7 mouse cellular contexts compared by ENCODE assay signal in the genomic region with DNA sequence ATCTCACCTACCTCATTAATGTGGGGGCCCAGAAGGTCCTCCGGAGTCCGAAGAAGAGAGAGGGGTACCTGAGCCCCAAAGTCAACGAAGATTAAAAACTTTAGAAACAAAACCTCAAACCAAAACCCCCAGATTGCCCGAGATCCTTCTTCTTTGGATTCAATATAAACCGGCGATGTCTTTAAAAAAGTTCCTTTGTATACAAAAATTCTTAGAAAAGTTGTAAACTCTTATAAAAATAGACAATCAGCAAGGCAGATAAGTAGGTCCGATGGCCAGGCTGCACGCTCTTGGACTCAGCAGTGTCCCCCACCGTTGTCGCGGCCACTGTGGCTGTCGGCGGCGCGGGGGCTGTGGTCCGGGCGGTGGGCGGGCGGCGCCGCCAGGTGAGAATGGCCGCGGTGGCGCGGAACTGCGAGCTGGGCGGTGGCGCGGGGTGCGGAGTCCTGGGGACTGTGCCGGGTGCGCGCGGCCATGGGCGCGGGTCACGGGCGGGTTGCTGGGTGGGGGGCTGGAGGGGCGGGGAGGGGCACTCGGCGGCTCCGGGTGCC. TPM values are rescaled to one million over a fixed set of nuclear protein-coding genes. Genes with fewer than 3 reads are reported as not detected.
DNase-seq lines count a peak whose midpoint lies in the region; ATAC-seq lines count a peak whose summit lies in the region.

No protein-coding gene starts in this region.

- peak overlapping the region; percentile 53; the same call in 1 of the 2 replicates for H3K27ac ChIP-seq in lung, embryonic 16.5 days (ENCODE audit: low read length)
- H3K27ac ChIP-seq in forebrain, embryonic 14.5 days (ENCODE audit: low read depth, low read length): no peak overlapping the region
- no peak overlapping the region for H3K27ac ChIP-seq in liver, embryonic 12.5 days
- peak overlapping the region; percentile 69 for H3K27ac ChIP-seq in stomach, embryonic 14.5 days (ENCODE audit: low read length)

- H3K4me1 ChIP-seq in lung, embryonic 16.5 days (replicated peaks; ENCODE audit: control insufficient read depth, insufficient read depth, low read length): peaks cover 18% of the 10 kb centered on the region
- peaks cover 14% of the 10 kb centered on the region for H3K4me1 ChIP-seq in forebrain, embryonic 14.5 days (ENCODE audit: control insufficient read depth, insufficient read depth, low read length)
- peaks cover 31% of the 10 kb centered on the region for H3K4me1 ChIP-seq in liver, embryonic 12.5 days
- H3K4me1 ChIP-seq in stomach, embryonic 14.5 days (ENCODE audit: control insufficient read depth, insufficient read depth, low read length): peaks cover 13% of the 10 kb centered on the region; the same call in 1 of the 2 replicates

- WGBS in lung, embryonic 16.5 days: under 1% methylated on average over 24 of the region's 42 CpGs
- WGBS in forebrain, embryonic 14.5 days: 1% methylated on average over 37 of the region's 42 CpGs
- 6% methylated on average over 41 of the region's 42 CpGs for WGBS in liver, embryonic 12.5 days (ENCODE audit: insufficient replicate concordance)
- under 1% methylated on average over 40 of the region's 42 CpGs for WGBS in stomach, embryonic 14.5 days

- H3K4me2 ChIP-seq in lung, embryonic 16.5 days (ENCODE audit: low read depth, low read length): peak overlapping the region; percentile 91
- peak overlapping the region; percentile 94 for H3K4me2 ChIP-seq in forebrain, embryonic 14.5 days (ENCODE audit: low read length)
- H3K4me2 ChIP-seq in liver, embryonic 12.5 days: peak overlapping the region; percentile 83
- H3K4me2 ChIP-seq in stomach, embryonic 14.5 days (replicated peaks; ENCODE audit: low read depth, low read length): peak overlapping the region; percentile 91

- H3K4me3 ChIP-seq in lung, embryonic 16.5 days (ENCODE audit: low read length): peak overlapping the region; percentile 69
- H3K4me3 ChIP-seq in forebrain, embryonic 14.5 days (ENCODE audit: low read depth, low read length): peak overlapping the region; percentile 56
- H3K4me3 ChIP-seq in liver, embryonic 12.5 days: peak overlapping the region; percentile 60
- H3K4me3 ChIP-seq in stomach, embryonic 14.5 days (ENCODE audit: low read depth, low read length): peak overlapping the region; percentile 65

- H3K36me3 ChIP-seq in lung, embryonic 16.5 days (ENCODE audit: control insufficient read depth, insufficient read depth, low read length): no peaks in the 10 kb centered on the region
- H3K36me3 ChIP-seq in forebrain, embryonic 14.5 days (ENCODE audit: control insufficient read depth, insufficient read depth, low read length): no peaks in the 10 kb centered on the region
- H3K36me3 ChIP-seq in liver, embryonic 12.5 days: no peaks in the 10 kb centered on the region
- H3K36me3 ChIP-seq in stomach, embryonic 14.5 days (ENCODE audit: control insufficient read depth, insufficient read depth, low read length): no peaks in the 10 kb centered on the region

- no peak for DNase-seq in lung, postnatal 4 days
- peak; percentile 25 for DNase-seq in forebrain, embryonic 14.5 days (ENCODE audit: low spot score)
- DNase-seq in cerebellum, adult 18-20 months: no peak
- no peak for DNase-seq in cerebellum, adult 9-11 months

- H3K9ac ChIP-seq in lung, embryonic 16.5 days (ENCODE audit: low read length): peak overlapping the region; percentile 77
- peak overlapping the region; percentile 54; the same call in 1 of the 2 replicates for H3K9ac ChIP-seq in forebrain, embryonic 14.5 days (ENCODE audit: low read length)
- peak overlapping the region; percentile 50; the same call in 1 of the 2 replicates for H3K9ac ChIP-seq in liver, embryonic 12.5 days
- H3K9ac ChIP-seq in stomach, embryonic 14.5 days (replicated peaks; ENCODE audit: low read depth, low read length): peak overlapping the region; percentile 83

- H3K9me3 ChIP-seq in lung, embryonic 16.5 days (ENCODE audit: control insufficient read depth, low read length): no peaks in the 10 kb centered on the region
- H3K9me3 ChIP-seq in forebrain, embryonic 14.5 days (replicated peaks; ENCODE audit: control insufficient read depth, low read length): no peaks in the 10 kb centered on the region
- no peaks in the 10 kb centered on the region for H3K9me3 ChIP-seq in liver, embryonic 12.5 days (replicated peaks)
- H3K9me3 ChIP-seq in stomach, embryonic 14.5 days (ENCODE audit: control insufficient read depth, low read depth, low read length): no peaks in the 10 kb centered on the region

- peak; percentile 45 for ATAC-seq in lung, embryonic 16.5 days (ENCODE audit: low read depth)
- peak; percentile 49 for ATAC-seq in forebrain, embryonic 14.5 days
- peak; percentile 31 for ATAC-seq in liver, embryonic 12.5 days
- ATAC-seq in stomach, embryonic 14.5 days (ENCODE audit: insufficient number of reproducible peaks, insufficient read depth, low FRiP score, low read depth): peak; percentile 35; the same call in 1 of the 2 replicates

- H3K27me3 ChIP-seq in lung, embryonic 16.5 days (ENCODE audit: control insufficient read depth, insufficient read depth, low read depth, low read length): peaks cover 3% of the 10 kb centered on the region
- H3K27me3 ChIP-seq in forebrain, embryonic 14.5 days (replicated peaks; ENCODE audit: control insufficient read depth, insufficient read depth, low read length): peaks cover 17% of the 10 kb centered on the region
- peaks cover 86% of the 10 kb centered on the region for H3K27me3 ChIP-seq in liver, embryonic 12.5 days (replicated peaks)
- no peaks in the 10 kb centered on the region for H3K27me3 ChIP-seq in stomach, embryonic 14.5 days (ENCODE audit: control insufficient read depth, insufficient read depth, low read length)

RNA-seq across cellular contexts. Expression of gene Klf4, which starts 0.3 kb away (rescaled TPM):
- polyA plus RNA-seq in lung, embryonic 16.5 days (2015; fragmentation: Nextera tagmentation; extraction: Ambion mirVana): 8.9 and 9.4 TPM in 2 replicates
- polyA plus RNA-seq in forebrain, embryonic 14.5 days (2014; fragmentation: Nextera tagmentation; extraction: Ambion mirVana): 1.3 and 1.9 TPM in 2 replicates
- polyA plus RNA-seq in liver, embryonic 12.5 days (2016; fragmentation: Nextera tagmentation; extraction: Ambion mirVana): 0.58 and 0.59 TPM in 2 replicates
- polyA plus RNA-seq in stomach, embryonic 14.5 days (2014; fragmentation: Nextera tagmentation; extraction: Ambion mirVana): 21.0 and 23.3 TPM in 2 replicates

Comparison
In these comparisons a context has a peak if more than half of its experiments do, and no peak if none do; other contexts are left out.
1. H3K27ac ChIP-seq: peak in lung, embryonic 16.5 days (single experiment) and stomach, embryonic 14.5 days (single experiment); none in forebrain, embryonic 14.5 days (single experiment) and liver, embryonic 12.5 days (single experiment).
2. Peak in every context shown above with its lines, with median percentiles within 50 percentile points of each other: ATAC-seq, H3K4me2 ChIP-seq, H3K4me3 ChIP-seq and H3K9ac ChIP-seq.